Mouse (Mus musculus) limb, embryonic 11.5 days (tissue): ENCODE results near the gene Ift27. TPM values are rescaled to one million over a fixed set of nuclear protein-coding genes. Genes with fewer than 3 reads are reported as not detected.

Experiments used
- ATAC-seq: fragments of 200-750 bp; cut with Nextera tagmentation; 2 replicates; pipeline ENCODE4 v1.8.0; 2017; ENCODE audit warnings: low read depth; ENCODE audit not compliant: insufficient number of reproducible peaks, low FRiP score, low TSS enrichment
- DNase-seq: peaks from one replicate; pipeline ENCODE4 v3.0.0-alpha.2; 2015; ENCODE audit warnings: low spot score
- H3K27ac ChIP-seq: fragments of 300-500 bp; sonication (generic); replicated peaks from 2 replicates; pipeline ENCODE4 v1.5.1; 2014; ENCODE audit warnings: low read depth, mild to moderate bottlenecking, low read length
- H3K27me3 ChIP-seq: fragments of 300-500 bp; sonication (generic); 2 replicates; pipeline ENCODE4 v1.6.1; 2014; ENCODE audit warnings: mild to moderate bottlenecking, low read length, mixed read lengths; ENCODE audit not compliant: control insufficient read depth, insufficient read depth
- H3K36me3 ChIP-seq: fragments of 300-500 bp; sonication (generic); 2 replicates; pipeline ENCODE4 v1.6.1; 2014; ENCODE audit warnings: mild to moderate bottlenecking, low read length, moderate library complexity, mixed read lengths; ENCODE audit not compliant: control insufficient read depth, insufficient read depth
- H3K4me1 ChIP-seq: fragments of 300-500 bp; sonication (generic); 2 replicates; pipeline ENCODE4 v1.6.1; 2014; ENCODE audit warnings: low read length, mixed read lengths; ENCODE audit not compliant: control insufficient read depth, insufficient read depth
- H3K4me2 ChIP-seq: fragments of 300-500 bp; sonication (generic); 2 replicates; pipeline ENCODE4 v1.6.1; 2014; ENCODE audit warnings: low read depth, mild to moderate bottlenecking, moderate library complexity; ENCODE audit not compliant: severe bottlenecking
- H3K4me3 ChIP-seq: fragments of 300-500 bp; sonication (generic); 2 replicates; pipeline ENCODE4 v1.5.1; 2014; ENCODE audit warnings: low read depth, low read length
- H3K9ac ChIP-seq: fragments of 300-500 bp; sonication (generic); 2 replicates; pipeline ENCODE4 v1.6.1; 2014; ENCODE audit warnings: mild to moderate bottlenecking, low read length
- H3K9me3 ChIP-seq: fragments of 300-500 bp; sonication (generic); 2 replicates; pipeline ENCODE4 v1.6.1; 2016; ENCODE audit warnings: low read length; ENCODE audit not compliant: control insufficient read depth
- WGBS: fragments of 180-500 bp; shearing (Covaris S2); extraction: QIAGEN DNeasy Blood & Tissue Kit; methylation state at CpG from one replicate; pipeline ENCODE4 v1.1.7; 2014; 5-methylcytosine and 5-hydroxymethylcytosine counted together
- polyA plus RNA-seq: library from polyadenylated mRNA; unstranded; fragments of >200 nt; fragmentation: Nextera tagmentation; extraction: Ambion mirVana; gene quantifications from 2 replicates; pipeline ENCODE4 v1.2.1, GENCODE M21; 2014

Ift27 gene
- polyA plus RNA-seq, 1 experiment from 2014 or later: 119 TPM

- DNase-seq: no peak
- no peak overlapping the region for H3K9ac ChIP-seq
Observed at GRCm38 (mm10) chr15:78177257-78177656, 3.4 kb upstream of the Ift27 start.

GRCm38 (mm10) chr15:78174887-78175245 lies 959 bp upstream of the Ift27 start:
- DNase-seq (peak; percentile 23), ATAC-seq (no peak)
- Histone ChIP-seq H3K4me2 (peak overlapping the region; percentile 39; the same call in 1 of the 2 replicates), H3K4me3 (0 out of 2 replicates have a peak overlapping the region, but pooled peaks have one; percentile 30), H3K27ac (no peak overlapping the region), H3K36me3 (no peaks in the 10 kb centered on the region; the same call in 1 of the 2 replicates), H3K4me1 (peaks cover 8% of the 10 kb centered on the region; the same call in 1 of the 2 replicates), H3K27me3 (no peaks in the 10 kb centered on the region), H3K9me3 (no peaks in the 10 kb centered on the region), H3K9ac (no peak overlapping the region)
- 78% methylated on average over 6 of the region's 6 CpGs for WGBS

More at GRCm38 (mm10) chr15:78177257-78177656, 3.4 kb upstream of the Ift27 start:
- Histone ChIP-seq H3K4me1 (peaks cover 8% of the 10 kb centered on the region; the same call in 1 of the 2 replicates), H3K4me3 (no peak overlapping the region), H3K27me3 (no peaks in the 10 kb centered on the region), H3K4me2 (no peak overlapping the region), H3K27ac (no peak overlapping the region), H3K9me3 (no peaks in the 10 kb centered on the region), H3K36me3 (no peaks in the 10 kb centered on the region)
- ATAC-seq: no peak
- WGBS: 68% methylated on average over 10 of the region's 10 CpGs

- ATAC-seq (no peak; the same call in 1 of the 2 replicates), DNase-seq (no peak)
- H3K27ac ChIP-seq: no peak overlapping the region
- no peaks in the 10 kb centered on the region for H3K27me3 ChIP-seq
- H3K9me3 ChIP-seq: no peaks in the 10 kb centered on the region
- H3K36me3 ChIP-seq: no peaks in the 10 kb centered on the region; the same call in 1 of the 2 replicates
- peaks cover 8% of the 10 kb centered on the region; the same call in 1 of the 2 replicates for H3K4me1 ChIP-seq
- peak overlapping the region; percentile 73 for H3K9ac ChIP-seq
- H3K4me3 ChIP-seq: peak overlapping the region; percentile 72
- H3K4me2 ChIP-seq: peak overlapping the region; percentile 79
- WGBS: 29% methylated on average over 26 of the region's 26 CpGs
Observed at GRCm38 (mm10) chr15:78172899-78173817, 749 bp downstream of the Ift27 start.

GRCm38 (mm10) chr15:78172256-78172898 lies 1.5 kb downstream of the Ift27 start:
- DNase-seq: no peak
- 81% methylated on average over 11 of the region's 11 CpGs for whole genome bisulfite sequencing
- H3K9me3 ChIP-seq: no peaks in the 10 kb centered on the region
- H3K4me2 ChIP-seq: no peak overlapping the region
- no peaks in the 10 kb centered on the region; the same call in 1 of the 2 replicates for H3K36me3 ChIP-seq
- no peak overlapping the region for H3K27ac ChIP-seq
- no peaks in the 10 kb centered on the region for H3K27me3 ChIP-seq
- H3K9ac ChIP-seq: no peak overlapping the region
- no peak for ATAC-seq
- no peak overlapping the region for H3K4me3 ChIP-seq
- H3K4me1 ChIP-seq: peaks cover 8% of the 10 kb centered on the region; the same call in 1 of the 2 replicates

GRCm38 (mm10) chr15:78171651-78172050 lies 2.3 kb downstream of the Ift27 start:
- Histone ChIP-seq H3K9me3 (no peaks in the 10 kb centered on the region), H3K36me3 (no peaks in the 10 kb centered on the region; the same call in 1 of the 2 replicates), H3K4me3 (no peak overlapping the region), H3K4me1 (peaks cover 8% of the 10 kb centered on the region; the same call in 1 of the 2 replicates), H3K27ac (no peak overlapping the region), H3K4me2 (no peak overlapping the region), H3K9ac (no peak overlapping the region), H3K27me3 (no peaks in the 10 kb centered on the region)
- DNase-seq (no peak), ATAC-seq (no peak)
- 92% methylated on average over 10 of the region's 10 CpGs for WGBS

- Histone ChIP-seq H3K27ac (no peak overlapping the region), H3K36me3 (no peaks in the 10 kb centered on the region; the same call in 1 of the 2 replicates), H3K4me1 (peaks cover 8% of the 10 kb centered on the region; the same call in 1 of the 2 replicates), H3K9me3 (no peaks in the 10 kb centered on the region), H3K9ac (no peak overlapping the region), H3K4me3 (no peak overlapping the region), H3K27me3 (no peaks in the 10 kb centered on the region), H3K4me2 (no peak overlapping the region)
- ATAC-seq (no peak), DNase-seq (no peak)
- WGBS: 96% methylated on average over 15 of the region's 15 CpGs
Observed at GRCm38 (mm10) chr15:78170708-78171107, 3.2 kb downstream of the Ift27 start.

GRCm38 (mm10) chr15:78169566-78169965 lies 4.3 kb downstream of the Ift27 start:
- Histone ChIP-seq H3K9ac (no peak overlapping the region), H3K27me3 (no peaks in the 10 kb centered on the region), H3K4me3 (no peak overlapping the region), H3K27ac (no peak overlapping the region), H3K36me3 (no peaks in the 10 kb centered on the region; the same call in 1 of the 2 replicates), H3K9me3 (no peaks in the 10 kb centered on the region), H3K4me2 (no peak overlapping the region), H3K4me1 (peaks cover 8% of the 10 kb centered on the region; the same call in 1 of the 2 replicates)
- no peak for DNase-seq
- WGBS: 83% methylated on average over 11 of the region's 11 CpGs
- ATAC-seq: no peak

- 84% methylated on average over 4 of the region's 4 CpGs for WGBS
- H3K27ac ChIP-seq: no peak overlapping the region
- H3K27me3 ChIP-seq: no peaks in the 10 kb centered on the region
- H3K4me3 ChIP-seq: no peak overlapping the region
- H3K9me3 ChIP-seq: no peaks in the 10 kb centered on the region
- ATAC-seq (no peak), DNase-seq (no peak)
- no peak overlapping the region for H3K4me2 ChIP-seq
- no peak overlapping the region for H3K9ac ChIP-seq
- no peaks in the 10 kb centered on the region for H3K4me1 ChIP-seq
- H3K36me3 ChIP-seq: no peaks in the 10 kb centered on the region
Observed at GRCm38 (mm10) chr15:78165292-78165691, 8.6 kb downstream of the Ift27 start.
